Mouse (Mus musculus): ENCODE measurements around the gene Ube2e1. TPM values are rescaled to one million over a fixed set of nuclear protein-coding genes. Genes with fewer than 3 reads are reported as not detected.
"Not testable (repeated sequence)": the region's sequence is repeated elsewhere in the genome, so short reads cannot be mapped to it uniquely, and the experiment has no call there.

Ube2e1 gene
- polyA plus RNA-seq, 1 experiment from 2014 or later = 79.6 TPM

GRCm38 (mm10) chr14:18238750-18239731 lies 92.6 kb downstream of the Ube2e1 start, which contains the start of gene Nr1d2:
Gene Nr1d2, minus strand, starts transcription at chr14:18239127.
- H3K4me3 ChIP-seq (replicated peaks; ENCODE audit: low read length) = peak within 1 kb of the TSS; percentile 92

DNA sequence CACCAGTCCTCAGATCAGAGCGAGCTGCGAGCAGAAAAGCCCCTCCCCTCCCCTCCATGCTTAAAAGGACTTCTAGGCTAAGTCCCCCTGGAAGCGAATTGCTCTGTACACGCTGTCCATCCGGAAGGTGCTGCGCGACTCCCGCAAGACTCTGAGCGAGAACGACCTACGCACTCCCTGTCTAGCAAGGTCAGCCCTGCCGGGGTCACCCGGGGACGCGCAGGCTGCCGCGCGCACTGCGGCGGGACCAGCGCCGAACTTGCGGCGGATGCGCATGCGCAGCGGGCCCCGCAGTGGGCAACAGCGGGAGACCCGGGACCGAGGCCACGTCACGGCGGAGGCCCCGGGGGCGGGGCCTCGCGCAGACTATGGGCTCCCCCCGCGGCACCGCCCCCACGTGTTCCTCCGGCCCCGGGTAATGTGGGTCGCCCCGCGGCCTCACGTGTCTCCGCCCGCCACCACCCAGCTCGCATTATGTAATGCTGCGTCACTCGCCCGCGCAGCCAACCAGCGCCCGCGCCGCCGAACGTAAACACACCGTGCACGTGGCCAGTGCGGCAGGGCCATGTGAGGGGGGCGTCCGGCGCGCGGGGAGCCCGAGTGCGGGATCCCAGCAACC lies 93.4 kb downstream of the Ube2e1 start:
- no peaks in the 10 kb centered on the region for H3K36me3 ChIP-seq (replicated peaks; ENCODE audit: control insufficient read depth, insufficient read depth)
- H3K4me3 ChIP-seq (replicated peaks; ENCODE audit: low read length) = peak overlapping the region; percentile 92
- ATAC-seq (ENCODE audit: low FRiP score) (peak; percentile 96), DNase-seq (ENCODE audit: low spot score) (peak; percentile 95)
- H3K9ac ChIP-seq = peak overlapping the region; percentile 65
- peak overlapping the region; percentile 69 for H3K4me2 ChIP-seq (replicated peaks)
- H3K9me3 ChIP-seq (ENCODE audit: control insufficient read depth, low read length) = no peaks in the 10 kb centered on the region
- 0 out of 2 replicates have a peak, but pooled peaks cover 11% of the 10 kb centered on the region for H3K4me1 ChIP-seq (replicated peaks; ENCODE audit: control insufficient read depth, insufficient read depth, low read length)
- H3K27ac ChIP-seq = peak overlapping the region; percentile 76
- under 1% methylated on average over 68 of the region's 71 CpGs for WGBS
- no peaks in the 10 kb centered on the region for H3K27me3 ChIP-seq (ENCODE audit: control insufficient read depth, insufficient read depth, low read length)

More at GRCm38 (mm10) chr14:18238750-18239731, 92.6 kb downstream of the Ube2e1 start, which contains the start of gene Nr1d2:
- Histone ChIP-seq H3K36me3 (replicated peaks; ENCODE audit: control insufficient read depth, insufficient read depth) (no peaks in the 10 kb centered on the region), H3K9ac (peak within 1 kb of the TSS; percentile 65), H3K27ac (peak within 1 kb of the TSS; percentile 76), H3K4me1 (replicated peaks; ENCODE audit: control insufficient read depth, insufficient read depth, low read length) (0 out of 2 replicates have a peak, but pooled peaks cover 11% of the 10 kb centered on the region), H3K27me3 (ENCODE audit: control insufficient read depth, insufficient read depth, low read length) (no peaks in the 10 kb centered on the region), H3K4me2 (replicated peaks) (peak within 1 kb of the TSS; percentile 69), H3K9me3 (ENCODE audit: control insufficient read depth, low read length) (no peaks in the 10 kb centered on the region)
- under 1% methylated on average over 65 of the region's 66 CpGs for WGBS
- peak; percentile 92 for ATAC-seq (ENCODE audit: low FRiP score)
- DNase-seq (ENCODE audit: low spot score) = peak; percentile 90

- WGBS = 59% methylated on average over 4 of the region's 4 CpGs
- Histone ChIP-seq H3K4me3 (replicated peaks; ENCODE audit: low read length) (peak overlapping the region; percentile 92), H3K36me3 (replicated peaks; ENCODE audit: control insufficient read depth, insufficient read depth) (no peaks in the 10 kb centered on the region), H3K27ac (peak overlapping the region; percentile 76; the same call in 1 of the 2 replicates), H3K4me1 (replicated peaks; ENCODE audit: control insufficient read depth, insufficient read depth, low read length) (0 out of 2 replicates have a peak, but pooled peaks cover 11% of the 10 kb centered on the region), H3K9me3 (ENCODE audit: control insufficient read depth, low read length) (no peaks in the 10 kb centered on the region), H3K27me3 (ENCODE audit: control insufficient read depth, insufficient read depth, low read length) (no peaks in the 10 kb centered on the region), H3K9ac (peak overlapping the region; percentile 65; the same call in 1 of the 2 replicates), H3K4me2 (replicated peaks) (peak overlapping the region; percentile 69)
- DNase-seq (ENCODE audit: low spot score) (no peak), ATAC-seq (ENCODE audit: low FRiP score) (no peak)
Measured at GRCm38 (mm10) chr14:18237381-18237780, 94.3 kb downstream of the Ube2e1 start.

DNA sequence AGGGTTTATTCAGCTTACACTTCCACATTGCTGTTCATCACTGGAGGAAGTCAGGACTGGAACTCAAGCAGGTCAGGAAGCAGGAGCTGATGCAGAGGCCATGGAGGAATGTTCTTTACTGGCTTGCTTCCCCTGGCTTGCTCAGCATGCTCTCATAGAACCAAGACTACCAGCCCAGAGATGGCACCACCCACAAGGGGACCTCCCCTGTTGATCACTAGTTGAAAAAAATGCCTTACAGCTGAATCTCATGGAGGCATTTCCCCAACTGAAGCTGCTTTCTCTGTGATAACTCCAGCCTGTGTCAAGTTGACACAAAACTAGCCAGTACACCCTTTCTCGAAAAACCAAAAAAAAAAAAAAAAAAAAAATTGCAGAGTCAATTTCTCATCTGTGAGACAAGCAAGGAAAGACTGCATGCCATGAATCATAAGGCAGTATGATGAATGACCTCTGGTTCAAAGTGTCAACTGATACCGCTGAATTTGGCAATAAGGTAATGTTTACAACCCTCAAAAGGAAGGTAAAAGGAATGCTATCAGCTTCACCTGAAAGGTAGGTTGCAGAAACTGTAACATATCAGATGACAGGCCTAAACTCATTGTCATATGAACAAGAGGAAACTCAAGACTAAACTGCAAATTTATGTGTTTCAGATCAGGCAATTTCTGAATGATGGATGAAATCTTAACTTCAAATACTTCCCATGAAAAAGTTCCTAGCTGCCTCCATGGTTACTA lies 95.0 kb downstream of the Ube2e1 start:
- WGBS = 84% methylated on average over 2 of the region's 2 CpGs
- not testable (repeated sequence) for H3K4me3 ChIP-seq (replicated peaks; ENCODE audit: low read length); H3K27me3 ChIP-seq (ENCODE audit: control insufficient read depth, insufficient read depth, low read length); H3K27ac ChIP-seq; ATAC-seq (ENCODE audit: low FRiP score); H3K9ac ChIP-seq; H3K9me3 ChIP-seq (ENCODE audit: control insufficient read depth, low read length); H3K36me3 ChIP-seq (replicated peaks; ENCODE audit: control insufficient read depth, insufficient read depth); H3K4me2 ChIP-seq (replicated peaks); DNase-seq (ENCODE audit: low spot score)
- 0 out of 2 replicates have a peak, but pooled peaks cover 11% of the 10 kb centered on the region for H3K4me1 ChIP-seq (replicated peaks; ENCODE audit: control insufficient read depth, insufficient read depth, low read length)

DNA sequence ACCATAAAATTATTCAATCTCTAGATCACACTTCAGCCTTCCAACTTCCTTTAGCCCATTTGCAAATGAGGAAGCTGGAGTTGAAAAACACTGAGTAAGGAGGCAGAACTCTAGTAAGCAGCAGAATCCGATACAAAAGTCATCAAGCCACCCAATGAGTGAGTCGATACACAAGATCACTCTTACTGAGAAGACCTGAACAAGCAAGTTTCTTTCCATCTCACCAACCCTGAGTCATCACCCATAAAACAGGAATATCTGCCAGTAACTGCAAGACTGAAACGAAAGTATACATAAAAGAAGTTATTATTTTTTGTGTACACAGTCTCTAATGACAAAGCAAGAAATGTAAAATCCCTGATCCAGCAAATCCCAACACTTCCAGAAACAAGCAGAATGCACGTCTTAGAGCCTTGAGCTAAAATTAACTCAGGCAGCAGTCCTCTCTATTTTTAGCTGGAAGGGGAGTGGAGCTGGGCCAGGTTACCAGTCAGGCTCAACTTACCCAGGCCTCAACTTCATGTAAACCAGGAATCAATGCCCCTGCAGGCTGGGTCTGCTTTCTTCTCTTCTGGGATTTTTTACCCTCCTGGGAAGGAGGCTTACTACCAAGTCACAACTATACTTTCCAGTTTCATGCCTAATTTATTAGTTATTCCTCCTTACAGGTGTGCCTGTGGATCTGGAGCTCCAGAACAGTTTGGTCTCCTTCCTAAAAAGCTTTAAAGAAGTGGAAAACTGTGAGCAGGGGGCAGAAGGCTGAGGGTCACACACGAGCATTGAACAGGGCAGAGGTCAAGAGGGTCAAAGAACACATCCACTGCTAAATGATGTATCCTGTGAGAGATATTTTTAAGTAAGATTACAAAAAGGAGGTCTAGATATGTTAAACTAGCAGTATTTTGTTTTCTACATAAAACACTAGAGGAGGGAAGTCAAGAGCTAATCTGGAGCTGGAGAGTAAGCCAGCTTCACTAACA lies 97.4 kb downstream of the Ube2e1 start:
- Histone ChIP-seq H3K27me3 (ENCODE audit: control insufficient read depth, insufficient read depth, low read length) (no peaks in the 10 kb centered on the region), H3K9ac (no peak overlapping the region), H3K36me3 (replicated peaks; ENCODE audit: control insufficient read depth, insufficient read depth) (no peaks in the 10 kb centered on the region), H3K4me1 (replicated peaks; ENCODE audit: control insufficient read depth, insufficient read depth, low read length) (0 out of 2 replicates have a peak, but pooled peaks cover 6% of the 10 kb centered on the region), H3K4me2 (replicated peaks) (no peak overlapping the region), H3K9me3 (ENCODE audit: control insufficient read depth, low read length) (no peaks in the 10 kb centered on the region), H3K27ac (no peak overlapping the region), H3K4me3 (replicated peaks; ENCODE audit: low read length) (no peak overlapping the region)
- WGBS = 63% methylated on average over 5 of the region's 5 CpGs
- no peak for ATAC-seq (ENCODE audit: low FRiP score)
- DNase-seq (ENCODE audit: low spot score) = no peak

- Histone ChIP-seq H3K27ac (no peak overlapping the region), H3K4me3 (replicated peaks; ENCODE audit: low read length) (no peak overlapping the region), H3K4me2 (replicated peaks) (no peak overlapping the region), H3K27me3 (ENCODE audit: control insufficient read depth, insufficient read depth, low read length) (no peaks in the 10 kb centered on the region), H3K9me3 (ENCODE audit: control insufficient read depth, low read length) (no peaks in the 10 kb centered on the region), H3K9ac (no peak overlapping the region), H3K36me3 (replicated peaks; ENCODE audit: control insufficient read depth, insufficient read depth) (no peaks in the 10 kb centered on the region), H3K4me1 (replicated peaks; ENCODE audit: control insufficient read depth, insufficient read depth, low read length) (0 out of 2 replicates have a peak, but pooled peaks cover 5% of the 10 kb centered on the region)
- ATAC-seq (ENCODE audit: low FRiP score) (no peak), DNase-seq (ENCODE audit: low spot score) (no peak)
- 97% methylated on average over 2 of the region's 2 CpGs for WGBS
Measured at GRCm38 (mm10) chr14:18233076-18233475, 98.6 kb downstream of the Ube2e1 start.
